Mouse (Mus musculus) left cerebral cortex, adult 8-10 months (tissue): ENCODE data around the gene Dscaml1. TPM values are rescaled to one million over a fixed set of nuclear protein-coding genes. Genes with fewer than 3 reads are reported as not detected.

Experiments
- DNase-seq, 2 experiments: peaks; one replicate each; pipeline ENCODE4 v3.0.0; 2022; ENCODE audit warnings: low spot score in 2 of 2
- total RNA-seq, 4 experiments: library from RNA; stranded (reverse); gene quantifications; 2 replicates each; pipeline ENCODE4 v1.2.4; 2022

Gene Dscaml1
- total RNA-seq, 4 experiments from 2014 or later = 42.5 to 65.6 (median 47.0) TPM

DNA sequence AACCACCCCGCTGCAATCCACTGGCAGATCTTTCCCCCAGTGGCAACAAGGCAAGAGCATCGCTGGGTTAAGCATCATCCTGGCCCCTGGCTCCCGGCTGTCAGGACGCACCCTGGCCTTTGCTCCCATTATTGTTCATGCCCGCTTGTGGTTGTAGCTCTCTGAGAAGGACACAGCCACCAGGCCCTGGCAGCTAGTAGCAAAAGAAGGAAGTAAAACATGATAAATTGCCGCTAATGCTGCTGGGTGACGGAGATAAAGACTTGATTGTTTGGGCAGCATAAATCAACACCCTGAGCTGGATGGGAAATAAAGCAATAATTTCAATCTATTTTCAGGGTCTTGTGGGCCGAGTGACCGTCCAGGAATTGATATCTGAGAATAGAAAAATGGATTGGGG, 81.1 kb downstream of the Dscaml1 start:
- DNase-seq = no peak

- DNase-seq = no peak
These were observed 84.5 kb downstream of the Dscaml1 start for GRCm38 (mm10) chr9:45510806-45511546.

DNA sequence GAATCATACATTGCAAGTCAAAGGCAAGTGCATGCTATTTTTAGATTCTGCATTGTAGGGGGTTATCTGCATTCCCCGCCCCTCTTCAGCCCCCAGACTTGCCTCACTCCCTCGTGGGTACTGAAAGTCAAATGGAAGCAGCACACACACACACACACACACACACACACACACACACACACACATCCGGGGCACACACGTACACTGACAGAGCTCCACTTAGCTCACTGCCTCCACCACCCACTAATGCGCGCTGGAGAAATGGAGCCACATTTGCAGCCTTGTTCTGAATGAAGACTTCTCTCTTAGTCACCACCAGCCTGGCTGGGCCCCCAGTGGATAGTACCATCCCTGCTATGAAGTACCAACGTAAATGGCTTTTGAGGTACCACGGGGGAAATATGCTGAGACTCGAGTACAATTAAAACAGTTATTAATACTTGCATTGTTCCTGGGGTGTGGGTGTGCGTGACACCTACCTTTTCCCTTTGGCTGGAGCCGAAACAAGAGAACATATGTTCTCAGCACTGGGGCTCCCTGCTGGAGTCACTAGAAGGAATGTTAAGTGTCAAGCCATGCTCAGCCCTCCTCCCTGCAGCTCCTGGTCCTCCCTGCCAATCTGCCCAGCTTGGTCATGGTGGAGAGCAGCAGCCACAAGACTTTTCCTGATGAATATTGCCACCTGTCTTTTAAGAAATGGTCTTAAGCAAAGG, 91.7 kb downstream of the Dscaml1 start:
- DNase-seq = peak; percentile 47 to 72

DNA sequence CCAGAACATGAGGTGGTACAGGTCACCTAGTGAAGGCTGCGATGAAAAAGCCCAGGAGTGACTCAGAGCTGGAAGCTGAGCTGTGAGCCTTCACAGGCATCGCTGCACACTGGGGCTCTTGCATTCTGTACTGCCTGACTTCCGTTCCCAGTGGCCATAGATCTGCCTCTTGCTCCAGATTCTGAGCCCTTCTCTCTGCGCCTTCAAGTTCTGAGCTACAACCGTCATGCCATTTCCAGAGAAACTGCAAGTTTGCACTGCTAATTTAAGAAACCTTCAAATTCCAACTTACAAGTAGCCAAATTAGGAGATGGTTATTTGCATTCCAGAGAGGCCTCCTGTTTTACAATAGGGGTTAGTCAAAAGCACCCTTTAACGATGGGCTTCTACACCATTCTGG, 93.4 kb downstream of the Dscaml1 start:
- no peak for DNase-seq

DNA sequence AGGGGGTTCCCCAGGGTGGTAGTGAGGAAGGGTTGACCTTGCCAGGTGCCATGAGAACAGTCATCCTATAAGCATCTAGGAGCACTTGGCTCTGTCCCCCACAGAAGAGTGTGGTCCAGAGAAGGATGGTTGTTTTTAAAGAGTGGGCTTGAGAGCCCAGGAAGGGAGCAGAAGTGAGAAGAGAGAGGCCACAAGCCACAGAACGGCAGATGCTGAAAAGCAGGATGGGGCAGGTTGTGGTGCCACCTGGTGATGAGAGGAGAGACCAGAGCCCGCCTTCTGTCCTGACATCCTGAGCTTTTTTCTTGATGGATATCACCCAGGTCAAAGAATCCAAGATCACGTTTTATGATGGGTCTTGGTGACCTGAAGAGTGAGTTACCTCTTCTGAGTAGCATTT, 96.4 kb downstream of the Dscaml1 start:
- no peak for DNase-seq

GRCm38 (mm10) chr9:45524505-45524904, 98.1 kb downstream of the Dscaml1 start:
- DNase-seq = no peak

DNA sequence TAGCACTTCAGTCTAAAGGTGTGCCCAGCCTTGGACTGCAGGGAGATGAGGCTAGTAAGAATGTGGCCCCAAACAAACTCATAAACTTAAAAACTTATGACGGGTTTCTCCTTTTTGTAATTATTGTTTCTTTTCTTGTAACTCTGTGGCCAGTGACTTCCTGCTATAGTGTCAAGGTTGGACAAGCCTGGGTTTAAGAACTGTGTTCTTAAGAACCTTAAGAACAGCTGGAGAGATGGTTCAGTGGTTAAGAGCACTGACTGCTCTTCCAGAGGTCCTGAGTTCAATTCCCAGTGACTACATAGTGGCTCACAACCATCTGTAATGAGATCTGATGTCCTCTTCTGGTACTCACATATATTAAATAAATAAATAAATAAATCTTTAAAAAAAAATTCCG, 106.8 kb downstream of the Dscaml1 start:
- DNase-seq = no peak

GRCm38 (mm10) chr9:45534472-45534988, 108.1 kb downstream of the Dscaml1 start:
- DNase-seq = no peak

- peak in 1 of 2 experiments; percentile 53 for DNase-seq
These were observed 111.2 kb downstream of the Dscaml1 start for GRCm38 (mm10) chr9:45537649-45538048.

DNA sequence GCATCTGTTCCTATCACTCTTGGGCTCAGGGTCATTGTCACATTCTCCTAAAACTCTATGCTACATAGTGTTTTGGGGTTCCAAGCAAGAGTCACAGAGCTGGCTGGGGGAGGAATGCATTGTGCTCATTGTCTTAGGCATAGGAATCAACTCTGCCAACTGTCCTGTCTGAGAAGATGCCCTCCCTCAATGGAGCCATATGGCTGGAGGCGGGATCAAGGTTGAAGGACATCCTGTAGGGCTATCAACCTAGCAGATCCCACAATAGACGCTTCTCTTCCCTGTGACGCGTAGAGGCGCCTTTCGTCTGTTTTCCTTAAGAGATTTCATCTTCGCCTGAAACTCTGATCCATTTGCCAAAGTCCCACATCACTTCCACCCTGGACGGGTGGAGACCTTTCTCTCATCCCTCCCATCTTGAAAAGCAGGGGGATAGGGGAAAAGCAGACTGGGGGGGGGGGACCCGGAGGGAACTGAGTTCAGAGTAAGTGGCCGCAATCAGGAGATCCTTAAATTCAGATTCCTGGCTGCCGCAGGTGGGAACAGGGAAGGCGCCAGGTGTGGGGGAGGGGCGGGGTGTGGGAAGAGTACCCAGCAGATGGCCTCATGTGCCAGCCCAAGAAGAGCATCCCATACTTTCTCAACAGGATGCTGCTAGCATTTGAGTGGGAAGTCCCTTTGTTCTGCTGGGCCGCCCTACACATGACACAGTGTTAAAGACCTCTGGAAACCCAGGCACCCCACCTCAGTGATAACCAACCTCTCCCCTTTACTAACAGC, 113.0 kb downstream of the Dscaml1 start:
- no peak for DNase-seq

DNA sequence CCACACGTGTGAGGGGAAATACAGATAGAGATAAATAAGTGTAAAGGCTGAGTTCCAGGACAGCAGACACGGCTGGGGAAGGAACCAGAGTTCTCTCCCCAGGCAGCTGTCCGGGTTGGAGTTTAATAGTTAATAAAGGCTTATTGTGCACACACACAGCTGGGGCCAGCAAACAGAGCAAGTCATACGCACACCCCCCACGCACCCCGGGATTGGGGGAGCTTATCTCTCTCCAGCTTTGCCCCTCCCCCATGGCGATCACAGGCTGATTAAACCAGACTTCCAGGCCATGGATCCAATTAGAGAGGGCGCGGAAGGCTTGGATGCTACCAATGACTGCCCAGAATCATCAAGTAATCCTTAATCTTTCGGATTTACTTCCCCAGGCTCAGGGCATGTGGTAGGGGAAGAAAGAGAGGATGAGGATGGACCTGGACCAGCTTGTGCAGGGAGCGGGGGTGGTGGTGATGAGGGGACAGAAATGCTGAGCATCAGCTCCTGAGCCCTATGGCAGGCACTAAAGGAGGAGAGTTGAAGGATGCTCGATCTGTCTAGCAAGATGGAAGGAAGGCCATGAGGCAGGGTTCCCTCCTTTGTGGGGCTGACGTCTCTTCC, 119.7 kb downstream of the Dscaml1 start:
- DNase-seq = peak in 1 of 2 experiments; percentile 68

DNA sequence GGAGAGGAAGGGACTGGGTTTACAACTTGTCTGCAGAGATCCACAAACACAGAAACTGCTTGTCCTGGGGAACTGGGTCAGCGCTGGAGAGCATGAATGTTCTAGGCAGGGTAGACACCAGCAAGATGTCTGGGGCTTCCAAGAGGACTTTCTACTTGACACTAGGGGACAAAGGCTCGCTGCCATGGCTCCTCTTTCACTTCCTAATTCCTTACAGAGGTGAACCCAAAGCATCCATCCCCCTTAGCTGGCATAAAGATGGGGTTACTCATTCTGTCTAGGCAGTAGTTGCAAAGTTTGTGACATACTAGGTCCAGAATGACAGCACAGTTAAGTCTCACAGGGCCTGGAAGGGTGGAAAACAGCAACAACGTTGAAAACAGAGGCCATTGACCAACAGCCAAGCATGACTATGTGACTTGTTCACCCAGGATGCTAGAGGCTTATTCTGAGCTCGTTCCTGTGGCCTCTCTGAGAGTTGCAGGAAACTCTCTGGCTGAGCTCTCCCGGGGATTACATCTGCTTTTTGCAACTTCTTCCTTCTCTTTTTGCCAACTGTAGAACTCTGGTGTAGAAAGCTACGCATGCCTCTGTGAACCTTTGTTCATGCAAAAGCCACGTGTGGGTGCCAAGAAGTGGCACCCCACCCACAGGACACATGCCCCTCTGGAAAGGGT, 120.6 kb downstream of the Dscaml1 start:
- no peak for DNase-seq

GRCm38 (mm10) chr9:45549796-45550195, 123.4 kb downstream of the Dscaml1 start:
- no peak for DNase-seq

DNA sequence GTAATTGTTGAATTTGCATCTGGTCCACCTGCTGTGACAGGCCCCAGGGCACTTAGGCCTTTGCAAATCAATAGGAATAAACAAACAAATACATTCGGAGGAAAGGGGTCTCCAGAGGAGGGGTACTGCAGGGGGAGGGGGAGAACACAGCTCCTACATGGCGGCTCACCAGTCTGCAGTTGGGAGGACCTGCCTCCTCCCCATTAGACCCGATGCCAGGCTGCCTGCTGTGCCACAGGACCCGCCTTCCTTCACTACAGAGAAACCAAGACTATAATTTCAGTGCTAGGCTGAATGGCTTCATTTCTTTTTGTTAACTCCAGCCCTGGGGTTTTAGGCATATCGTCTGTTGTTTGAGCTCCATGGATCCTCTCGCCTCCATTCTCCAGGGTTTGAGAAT, 123.8 kb downstream of the Dscaml1 start:
- DNase-seq = no peak

- DNase-seq = peak in 1 of 2 experiments; percentile 62
These were observed 124.2 kb downstream of the Dscaml1 start for GRCm38 (mm10) chr9:45550662-45551061.

DNA sequence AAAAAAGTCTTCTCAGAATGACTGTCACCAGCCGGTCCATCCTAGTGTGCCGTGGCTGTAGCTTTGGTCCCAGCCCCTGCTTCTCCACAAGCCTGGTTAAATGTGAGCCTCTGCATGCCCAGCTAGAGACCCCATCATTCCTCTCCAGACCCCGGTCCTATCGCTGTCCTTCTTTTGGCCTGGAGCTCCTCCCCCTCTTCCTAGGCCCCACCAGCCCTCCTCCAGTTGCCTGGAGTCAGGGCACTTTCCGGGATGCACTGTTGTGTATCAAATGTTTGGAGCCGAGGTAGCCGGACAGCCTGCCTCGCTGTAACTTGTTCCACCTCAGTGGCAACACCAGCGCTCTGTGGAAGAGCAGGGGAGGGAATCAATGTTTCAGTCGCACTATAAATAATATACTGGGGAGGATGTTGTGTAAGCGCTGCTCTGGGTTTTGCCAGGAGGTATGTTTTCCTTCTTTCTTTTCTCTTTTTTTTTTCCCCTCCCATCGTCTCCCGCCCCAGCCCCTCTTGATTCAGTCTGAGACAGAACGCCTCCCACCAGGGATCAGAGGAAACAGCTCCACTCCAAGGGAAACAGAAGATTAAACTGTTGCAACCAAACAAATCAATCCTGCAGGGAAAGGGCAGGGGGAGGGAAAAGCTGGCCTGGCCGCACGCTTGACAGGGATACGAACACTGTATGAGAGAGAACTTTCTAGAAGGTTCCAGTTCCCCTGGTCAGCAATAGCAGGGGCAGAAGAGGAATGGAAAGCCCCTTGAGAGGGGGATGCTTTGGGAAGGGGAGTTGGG, 128.8 kb downstream of the Dscaml1 start:
- no peak for DNase-seq

GRCm38 (mm10) chr9:45556882-45557281, 130.5 kb downstream of the Dscaml1 start:
- DNase-seq = no peak

- peak in 1 of 2 experiments; percentile 34 for DNase-seq
These were observed 134.6 kb downstream of the Dscaml1 start for GRCm38 (mm10) chr9:45560987-45561386.

- no peak for DNase-seq
These were observed 140.6 kb downstream of the Dscaml1 start for GRCm38 (mm10) chr9:45566843-45567578.
